Mouse (Mus musculus) spleen, adult 2 months (tissue): ENCODE results near the gene Sirt6. TPM values are rescaled to one million over a fixed set of nuclear protein-coding genes. Genes with fewer than 3 reads are reported as not detected.

Source experiments
- DNase-seq, 2 experiments: peaks; one replicate each; pipeline versions ENCODE4 v3.0.0 to v3.0.0-alpha.2; 2012 to 2021; ENCODE audit warnings: low spot score in 2 of 2, low read depth in 1 of 2
- H3K27ac ChIP-seq: fragments of 200-500 bp; 2 replicates; pipeline ENCODE4 v1.5.1; 2012; ENCODE audit warnings: low read length, inconsistent platforms; ENCODE audit not compliant: insufficient read depth
- H3K27me3 ChIP-seq: fragments of 200-500 bp; 2 replicates; pipeline ENCODE4 v1.6.1; 2012; ENCODE audit warnings: mild to moderate bottlenecking, moderate library complexity, low read length, inconsistent platforms; ENCODE audit not compliant: control insufficient read depth, insufficient read depth
- H3K36me3 ChIP-seq: fragments of 200-500 bp; 2 replicates; pipeline ENCODE4 v1.6.1; 2012; ENCODE audit warnings: mild to moderate bottlenecking, low read length, inconsistent platforms; ENCODE audit not compliant: control insufficient read depth, insufficient read depth
- H3K4me1 ChIP-seq: fragments of 200-500 bp; 2 replicates; pipeline ENCODE4 v1.6.1; 2011; ENCODE audit warnings: inconsistent platforms; ENCODE audit not compliant: control insufficient read depth, insufficient read depth, insufficient read length
- H3K4me3 ChIP-seq: fragments of 200-500 bp; 2 replicates; pipeline ENCODE4 v1.5.1; 2011; ENCODE audit warnings: mild to moderate bottlenecking, inconsistent platforms; ENCODE audit not compliant: insufficient read depth, insufficient read length; ENCODE audit errors: extremely low read depth
- CTCF ChIP-seq: fragments of 200-500 bp; IDR thresholded peaks from 2 replicates; pipeline ENCODE4 v1.5.1; 2011; ENCODE audit warnings: mild to moderate bottlenecking, inconsistent platforms; ENCODE audit not compliant: insufficient read depth, insufficient read length, insufficient replicate concordance; ENCODE audit errors: extremely low read depth
- POLR2A ChIP-seq: fragments of 200-500 bp; IDR thresholded peaks from 2 replicates; pipeline ENCODE4 v1.6.1; 2011; ENCODE audit warnings: low read depth, low read length, inconsistent platforms
- WGBS: fragments of 180-500 bp; shearing (Covaris S2); methylation state at CpG from one replicate; pipeline ENCODE4 v1.1.7; 2018; 5-methylcytosine and 5-hydroxymethylcytosine counted together
- polyA plus RNA-seq: library from polyadenylated mRNA; depleted of rRNA; stranded (reverse); fragments of >200 nt; gene quantifications from 2 replicates; pipeline ENCODE4 v1.2.3, GENCODE M21; 2012

Gene Sirt6
- polyA plus RNA-seq, 1 experiment: 30.3 TPM

GRCm38 (mm10) chr10:81593223-81593622 is 34.4 kb downstream of the Sirt6 start:
- WGBS: 83% methylated on average over 4 of the region's 4 CpGs
- TF ChIP-seq POLR2A (no peak), CTCF (no peak)
- peaks cover 12% of the 10 kb centered on the region; the same call in 1 of the 2 replicates for H3K4me1 ChIP-seq
- H3K27me3 ChIP-seq: peaks cover 7% of the 10 kb centered on the region; the same call in 1 of the 2 replicates
- H3K27ac ChIP-seq: no peak overlapping the region
- H3K4me3 ChIP-seq: no peak overlapping the region
- no peaks in the 10 kb centered on the region for H3K36me3 ChIP-seq
- no peak for DNase-seq

- no peak for DNase-seq
- Histone ChIP-seq H3K27me3 (peaks cover 7% of the 10 kb centered on the region; the same call in 1 of the 2 replicates), H3K27ac (no peak overlapping the region), H3K36me3 (no peaks in the 10 kb centered on the region), H3K4me1 (peaks cover 8% of the 10 kb centered on the region; the same call in 1 of the 2 replicates), H3K4me3 (no peak overlapping the region)
- TF ChIP-seq POLR2A (no peak), CTCF (no peak)
- WGBS: 77% methylated on average over 7 of the region's 7 CpGs
Observed at GRCm38 (mm10) chr10:81592631-81593030, 35.0 kb downstream of the Sirt6 start.

GRCm38 (mm10) chr10:81591846-81592245 is 35.8 kb downstream of the Sirt6 start:
- DNase-seq: no peak
- Histone ChIP-seq H3K27ac (no peak overlapping the region), H3K36me3 (no peaks in the 10 kb centered on the region), H3K4me1 (peaks cover 3% of the 10 kb centered on the region; the same call in 1 of the 2 replicates), H3K27me3 (peaks cover 5% of the 10 kb centered on the region; the same call in 1 of the 2 replicates), H3K4me3 (no peak overlapping the region)
- WGBS: 78% methylated on average over 9 of the region's 9 CpGs
- TF ChIP-seq CTCF (no peak), POLR2A (no peak)

- TF ChIP-seq CTCF (no peak), POLR2A (no peak)
- no peaks in the 10 kb centered on the region for H3K4me1 ChIP-seq
- no peak for DNase-seq
- H3K27ac ChIP-seq: no peak overlapping the region
- H3K36me3 ChIP-seq: no peaks in the 10 kb centered on the region
- 75% methylated on average over 7 of the region's 7 CpGs for WGBS
- no peak overlapping the region for H3K4me3 ChIP-seq
- H3K27me3 ChIP-seq: no peaks in the 10 kb centered on the region
Observed at GRCm38 (mm10) chr10:81588739-81589138, 38.9 kb downstream of the Sirt6 start.

- Histone ChIP-seq H3K36me3 (no peaks in the 10 kb centered on the region), H3K27ac (no peak overlapping the region), H3K27me3 (no peaks in the 10 kb centered on the region), H3K4me1 (peaks cover 7% of the 10 kb centered on the region; the same call in 1 of the 2 replicates), H3K4me3 (no peak overlapping the region)
- DNase-seq: no peak
- WGBS: 62% methylated on average over 6 of the region's 6 CpGs
- TF ChIP-seq POLR2A (no peak), CTCF (no peak)
Observed at GRCm38 (mm10) chr10:81583347-81583746, 44.2 kb downstream of the Sirt6 start.

- 6% methylated on average over 25 of the region's 25 CpGs for WGBS
- no peak for TF ChIP-seq POLR2A
- peak; percentile 12; the same call in 1 of the 2 replicates for TF ChIP-seq CTCF
- H3K4me1 ChIP-seq: peaks cover 8% of the 10 kb centered on the region
- no peaks in the 10 kb centered on the region for H3K36me3 ChIP-seq
- DNase-seq: no peak
- H3K27me3 ChIP-seq: 0 out of 2 replicates have a peak, but pooled peaks cover 1% of the 10 kb centered on the region
- peak overlapping the region; percentile 42; the same call in 1 of the 2 replicates for H3K4me3 ChIP-seq
- no peak overlapping the region for H3K27ac ChIP-seq
Observed at GRCm38 (mm10) chr10:81580441-81581070, 47.0 kb downstream of the Sirt6 start.

GRCm38 (mm10) chr10:81579967-81580366 is 47.6 kb downstream of the Sirt6 start:
- Histone ChIP-seq H3K4me3 (no peak overlapping the region), H3K4me1 (peaks cover 11% of the 10 kb centered on the region), H3K36me3 (no peaks in the 10 kb centered on the region), H3K27me3 (peaks cover 1% of the 10 kb centered on the region; the same call in 1 of the 2 replicates), H3K27ac (no peak overlapping the region)
- TF ChIP-seq CTCF (no peak), POLR2A (no peak)
- WGBS: 15% methylated on average over 4 of the region's 4 CpGs
- no peak for DNase-seq
